Mouse (Mus musculus) hindbrain, embryonic 15.5 days (tissue): ENCODE results near the gene Akap13. TPM values are rescaled to one million over a fixed set of nuclear protein-coding genes. Genes with fewer than 3 reads are reported as not detected.

ENCODE experiments used
- ATAC-seq: fragments of 200-750 bp; cut with Nextera tagmentation; 2 replicates; pipeline ENCODE4 v1.8.0; 2017; ENCODE audit warnings: low read depth, moderate number of reproducible peaks, moderate TSS enrichment; ENCODE audit not compliant: low FRiP score
- H3K27ac ChIP-seq: fragments of 300-500 bp; sonication (generic); replicated peaks from 2 replicates; pipeline ENCODE4 v1.5.1; 2015; ENCODE audit warnings: mild to moderate bottlenecking, inconsistent platforms
- H3K27me3 ChIP-seq: fragments of 300-500 bp; sonication (generic); 2 replicates; pipeline ENCODE4 v1.6.1; 2015; ENCODE audit warnings: control low read depth, inconsistent platforms
- H3K36me3 ChIP-seq: fragments of 300-500 bp; sonication (generic); 2 replicates; pipeline ENCODE4 v1.6.1; 2015; ENCODE audit warnings: control low read depth, inconsistent platforms
- H3K4me1 ChIP-seq: fragments of 300-500 bp; sonication (generic); replicated peaks from 2 replicates; pipeline ENCODE4 v1.6.1; 2015; ENCODE audit warnings: control low read depth, inconsistent platforms
- H3K4me2 ChIP-seq: fragments of 300-500 bp; sonication (generic); 2 replicates; pipeline ENCODE4 v1.6.1; 2015; ENCODE audit warnings: moderate library complexity, mild to moderate bottlenecking, inconsistent platforms
- H3K4me3 ChIP-seq: fragments of 300-500 bp; sonication (generic); 2 replicates; pipeline ENCODE4 v1.5.1; 2015; ENCODE audit warnings: mild to moderate bottlenecking, inconsistent platforms
- H3K9ac ChIP-seq: fragments of 300-500 bp; sonication (generic); 2 replicates; pipeline ENCODE4 v1.6.1; 2015; ENCODE audit warnings: inconsistent platforms
- H3K9me3 ChIP-seq: fragments of 300-500 bp; sonication (generic); 2 replicates; pipeline ENCODE4 v1.6.1; 2016; ENCODE audit warnings: control low read depth, inconsistent platforms
- WGBS: fragments of 180-500 bp; shearing (Covaris S2); methylation state at CpG from one replicate; pipeline ENCODE4 v1.1.7; 2015; 5-methylcytosine and 5-hydroxymethylcytosine counted together
- polyA plus RNA-seq: library from polyadenylated mRNA; unstranded; fragments of >200 nt; fragmentation: Nextera tagmentation; extraction: Ambion mirVana; gene quantifications from 2 replicates; pipeline ENCODE4 v1.2.1, GENCODE M21; 2015

Akap13 gene
- polyA plus RNA-seq, 1 experiment from 2014 or later: 15.3 TPM

DNA sequence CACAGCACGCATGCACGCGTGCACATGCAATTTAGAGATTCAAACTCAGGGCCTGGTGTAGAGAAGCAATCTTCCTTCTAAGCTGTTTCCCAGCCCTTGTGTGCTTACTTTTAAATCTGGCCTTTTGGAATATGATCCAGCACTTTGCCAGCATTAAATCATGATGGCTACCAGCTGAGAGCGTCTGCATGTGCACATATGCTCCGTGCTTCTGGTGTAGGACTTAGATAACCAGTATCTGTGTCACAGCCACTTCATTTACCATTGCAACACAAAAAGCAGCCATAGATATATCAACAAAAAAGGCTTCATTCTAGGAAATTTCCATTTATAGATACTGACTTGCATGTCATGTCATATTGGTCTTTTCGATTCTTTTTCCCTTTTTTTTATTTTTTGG, 249.5 kb downstream of the Akap13 start:
- H3K27me3 ChIP-seq: no peaks in the 10 kb centered on the region
- no peak for ATAC-seq
- no peak overlapping the region for H3K4me3 ChIP-seq
- no peak overlapping the region for H3K4me2 ChIP-seq
- 92% methylated on average over 6 of the region's 6 CpGs for WGBS
- H3K9me3 ChIP-seq: no peaks in the 10 kb centered on the region
- no peaks in the 10 kb centered on the region for H3K4me1 ChIP-seq
- H3K9ac ChIP-seq: no peak overlapping the region
- no peaks in the 10 kb centered on the region for H3K36me3 ChIP-seq
- no peak overlapping the region for H3K27ac ChIP-seq

GRCm38 (mm10) chr7:75709936-75710335, 254.6 kb downstream of the Akap13 start:
- WGBS: 98% methylated on average over 4 of the region's 4 CpGs

DNA sequence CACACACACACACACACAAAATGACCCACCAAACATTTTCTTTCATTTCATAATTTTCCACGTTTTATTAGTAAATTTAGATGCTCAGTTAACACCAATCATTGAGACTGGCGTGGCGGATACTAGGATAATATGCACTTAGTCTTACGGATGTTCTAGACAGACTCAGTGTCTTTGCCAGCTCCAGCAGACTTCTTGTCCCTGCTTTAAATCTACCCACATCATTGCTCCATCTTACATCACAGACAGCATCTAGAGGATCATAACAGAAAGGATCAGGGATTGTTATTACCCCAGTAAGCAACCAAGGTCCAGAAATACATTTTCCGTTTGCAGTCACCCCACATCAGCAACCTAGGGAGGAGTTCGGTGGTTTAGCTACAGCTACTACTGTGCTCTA, 255.6 kb downstream of the Akap13 start:
- Histone ChIP-seq H3K27ac (no peak overlapping the region), H3K9ac (no peak overlapping the region), H3K36me3 (no peaks in the 10 kb centered on the region), H3K4me3 (no peak overlapping the region), H3K4me1 (no peaks in the 10 kb centered on the region), H3K9me3 (no peaks in the 10 kb centered on the region), H3K27me3 (no peaks in the 10 kb centered on the region), H3K4me2 (no peak overlapping the region)
- 92% methylated on average over 6 of the region's 6 CpGs for WGBS
- ATAC-seq: no peak

More at GRCm38 (mm10) chr7:75709936-75710335, 254.6 kb downstream of the Akap13 start:
- H3K4me3 ChIP-seq: no peak overlapping the region
- H3K27me3 ChIP-seq: no peaks in the 10 kb centered on the region
- H3K9me3 ChIP-seq: no peaks in the 10 kb centered on the region
- no peak for ATAC-seq
- H3K4me1 ChIP-seq: no peaks in the 10 kb centered on the region
- no peak overlapping the region for H3K9ac ChIP-seq
- no peak overlapping the region for H3K27ac ChIP-seq
- H3K4me2 ChIP-seq: no peak overlapping the region
- H3K36me3 ChIP-seq: no peaks in the 10 kb centered on the region

- no peak for ATAC-seq
- no peak overlapping the region for H3K9ac ChIP-seq
- H3K4me3 ChIP-seq: no peak overlapping the region
- H3K4me1 ChIP-seq: no peaks in the 10 kb centered on the region
- H3K9me3 ChIP-seq: no peaks in the 10 kb centered on the region
- H3K27ac ChIP-seq: no peak overlapping the region
- H3K36me3 ChIP-seq: no peaks in the 10 kb centered on the region
- H3K4me2 ChIP-seq: no peak overlapping the region
- WGBS: 72% methylated on average over 2 of the region's 2 CpGs
- no peaks in the 10 kb centered on the region for H3K27me3 ChIP-seq
These were observed 256.1 kb downstream of the Akap13 start for GRCm38 (mm10) chr7:75711436-75711835.

DNA sequence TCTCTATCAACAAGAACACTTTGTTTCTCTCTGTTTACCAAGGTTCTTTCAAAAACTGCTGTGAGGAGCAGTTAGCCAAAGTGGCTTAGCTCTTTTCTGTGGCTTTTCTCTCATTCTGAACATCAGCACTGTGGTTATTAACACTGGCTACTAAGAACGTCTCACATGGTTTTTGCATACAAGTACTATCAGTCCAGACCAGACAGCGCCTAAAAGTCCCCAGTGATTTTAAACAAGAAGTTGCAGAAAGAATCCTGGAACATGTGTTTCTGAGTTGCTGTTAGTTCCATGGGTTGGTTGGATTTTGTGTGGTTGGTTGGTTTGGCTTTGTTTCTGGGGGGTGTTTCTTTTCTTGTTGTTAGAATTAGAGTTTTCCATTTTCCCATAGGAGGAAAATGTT, 257.5 kb downstream of the Akap13 start:
- no peak overlapping the region for H3K4me3 ChIP-seq
- no peak overlapping the region for H3K9ac ChIP-seq
- H3K4me1 ChIP-seq: no peaks in the 10 kb centered on the region
- H3K9me3 ChIP-seq: no peaks in the 10 kb centered on the region
- H3K36me3 ChIP-seq: no peaks in the 10 kb centered on the region
- no peak for ATAC-seq
- H3K27me3 ChIP-seq: no peaks in the 10 kb centered on the region
- no peak overlapping the region for H3K4me2 ChIP-seq
- no peak overlapping the region for H3K27ac ChIP-seq
- 61% methylated on average over 2 of the region's 2 CpGs for WGBS

- Histone ChIP-seq H3K4me2 (no peak overlapping the region), H3K4me1 (no peaks in the 10 kb centered on the region), H3K9me3 (no peaks in the 10 kb centered on the region), H3K27ac (no peak overlapping the region), H3K4me3 (no peak overlapping the region), H3K36me3 (no peaks in the 10 kb centered on the region), H3K27me3 (no peaks in the 10 kb centered on the region), H3K9ac (no peak overlapping the region)
- no peak for ATAC-seq
- 95% methylated on average over 5 of the region's 5 CpGs for WGBS
These were observed 258.6 kb downstream of the Akap13 start for GRCm38 (mm10) chr7:75713959-75714358.

- H3K27me3 ChIP-seq: no peaks in the 10 kb centered on the region
- no peak for ATAC-seq
- H3K4me1 ChIP-seq: no peaks in the 10 kb centered on the region
- H3K4me3 ChIP-seq: no peak overlapping the region
- no peak overlapping the region for H3K27ac ChIP-seq
- H3K9ac ChIP-seq: no peak overlapping the region
- H3K36me3 ChIP-seq: no peaks in the 10 kb centered on the region
- 97% methylated on average over 4 of the region's 4 CpGs for WGBS
- H3K4me2 ChIP-seq: no peak overlapping the region
- H3K9me3 ChIP-seq: no peaks in the 10 kb centered on the region
These were observed 259.7 kb downstream of the Akap13 start for GRCm38 (mm10) chr7:75715026-75715425.

DNA sequence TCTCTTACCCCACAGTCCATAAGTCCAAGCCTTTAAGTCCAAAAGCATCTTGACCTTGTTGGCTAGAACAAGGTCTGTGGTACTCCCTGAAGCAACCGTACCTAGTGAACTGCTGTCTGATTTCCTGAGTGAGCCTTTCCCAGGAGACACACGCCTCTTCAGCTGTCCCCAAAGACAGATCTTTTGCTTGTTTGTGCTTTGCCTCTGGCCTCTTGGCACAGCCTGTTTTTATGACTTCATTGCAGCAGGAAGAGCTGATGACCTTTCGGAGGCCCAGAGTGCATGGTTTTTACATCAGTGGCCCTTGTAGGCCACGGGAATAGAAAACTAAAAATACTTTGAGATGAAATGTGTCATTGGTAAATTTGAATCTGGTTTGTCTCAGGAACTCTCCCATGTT, 260.6 kb downstream of the Akap13 start:
- H3K27me3 ChIP-seq: no peaks in the 10 kb centered on the region
- 87% methylated on average over 4 of the region's 4 CpGs for WGBS

GRCm38 (mm10) chr7:75717349-75717748, 262.0 kb downstream of the Akap13 start:
- H3K9me3 ChIP-seq: no peaks in the 10 kb centered on the region
- H3K36me3 ChIP-seq: no peaks in the 10 kb centered on the region
- ATAC-seq: no peak
- no peak overlapping the region for H3K27ac ChIP-seq
- H3K27me3 ChIP-seq: no peaks in the 10 kb centered on the region
- no peak overlapping the region for H3K4me2 ChIP-seq
- no peaks in the 10 kb centered on the region for H3K4me1 ChIP-seq
- no peak overlapping the region for H3K9ac ChIP-seq
- H3K4me3 ChIP-seq: no peak overlapping the region

More for the DNA sequence above, 260.6 kb downstream of the Akap13 start:
- no peak overlapping the region for H3K4me3 ChIP-seq
- no peak for ATAC-seq
- no peaks in the 10 kb centered on the region for H3K36me3 ChIP-seq
- no peaks in the 10 kb centered on the region for H3K9me3 ChIP-seq
- no peaks in the 10 kb centered on the region for H3K4me1 ChIP-seq
- H3K9ac ChIP-seq: no peak overlapping the region
- H3K4me2 ChIP-seq: no peak overlapping the region
- H3K27ac ChIP-seq: no peak overlapping the region

- Histone ChIP-seq H3K4me3 (no peak overlapping the region), H3K4me1 (no peaks in the 10 kb centered on the region), H3K27me3 (no peaks in the 10 kb centered on the region), H3K36me3 (peaks cover 8% of the 10 kb centered on the region; the same call in 1 of the 2 replicates), H3K9me3 (no peaks in the 10 kb centered on the region), H3K9ac (no peak overlapping the region), H3K4me2 (no peak overlapping the region), H3K27ac (no peak overlapping the region)
- no peak for ATAC-seq
- WGBS: 87% methylated on average over 4 of the region's 4 CpGs
These were observed 266.0 kb downstream of the Akap13 start for GRCm38 (mm10) chr7:75721302-75721701.

DNA sequence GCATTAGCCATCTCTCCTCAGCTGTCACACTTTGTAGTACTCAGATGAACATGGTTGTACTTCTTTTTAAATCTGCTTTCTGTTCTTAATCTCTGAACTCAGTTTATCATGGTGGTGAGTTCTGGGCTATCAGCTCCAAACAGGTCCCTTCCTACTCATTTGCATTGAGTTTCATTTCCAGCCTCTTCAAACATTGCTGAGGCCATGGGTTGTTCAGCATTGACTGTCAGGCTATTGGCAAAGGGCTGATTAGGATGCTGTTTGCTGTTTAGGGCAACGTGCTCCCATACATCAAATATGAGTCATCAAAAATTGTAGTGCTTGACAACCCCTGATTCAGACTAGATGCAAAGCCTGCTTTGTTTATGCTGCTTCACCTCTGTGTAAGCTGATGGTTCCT, 268.7 kb downstream of the Akap13 start:
- Histone ChIP-seq H3K9me3 (no peaks in the 10 kb centered on the region), H3K4me3 (no peak overlapping the region), H3K36me3 (peaks cover 12% of the 10 kb centered on the region), H3K9ac (no peak overlapping the region), H3K27ac (no peak overlapping the region), H3K4me1 (no peaks in the 10 kb centered on the region), H3K4me2 (no peak overlapping the region), H3K27me3 (no peaks in the 10 kb centered on the region)
- WGBS: 95% methylated on average over 1 of the region's 1 CpGs
- no peak for ATAC-seq

GRCm38 (mm10) chr7:75725899-75726298, 270.6 kb downstream of the Akap13 start:
- Histone ChIP-seq H3K4me1 (no peaks in the 10 kb centered on the region), H3K9ac (no peak overlapping the region), H3K4me2 (no peak overlapping the region), H3K27me3 (no peaks in the 10 kb centered on the region), H3K9me3 (no peaks in the 10 kb centered on the region), H3K27ac (no peak overlapping the region), H3K36me3 (peaks cover 14% of the 10 kb centered on the region), H3K4me3 (no peak overlapping the region)
- ATAC-seq: no peak
- 92% methylated on average over 6 of the region's 6 CpGs for WGBS

DNA sequence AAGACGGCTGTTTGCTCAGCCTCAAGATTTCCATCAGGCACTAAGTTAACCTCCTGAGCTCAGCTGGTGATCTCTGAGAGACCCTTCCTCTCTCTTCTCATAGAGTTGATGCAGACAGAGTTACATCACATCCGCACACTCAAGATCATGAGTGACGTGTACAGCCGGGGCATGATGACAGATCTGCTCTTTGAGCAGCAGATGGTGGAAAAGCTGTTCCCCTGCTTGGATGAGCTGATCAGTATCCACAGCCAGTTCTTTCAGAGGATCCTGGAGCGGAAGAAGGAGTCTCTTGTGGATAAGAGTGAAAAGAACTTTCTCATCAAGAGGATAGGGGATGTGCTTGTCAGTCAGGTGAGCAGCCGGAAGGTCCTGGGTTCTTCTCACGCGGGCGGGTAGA, 271.5 kb downstream of the Akap13 start:
- Histone ChIP-seq H3K4me3 (no peak overlapping the region), H3K9ac (no peak overlapping the region), H3K4me2 (no peak overlapping the region), H3K27ac (no peak overlapping the region), H3K9me3 (no peaks in the 10 kb centered on the region), H3K36me3 (peaks cover 17% of the 10 kb centered on the region), H3K27me3 (no peaks in the 10 kb centered on the region), H3K4me1 (no peaks in the 10 kb centered on the region)
- ATAC-seq: no peak
- 89% methylated on average over 9 of the region's 9 CpGs for WGBS
